Mouse (Mus musculus) brain, embryonic 14.5 days (tissue): ENCODE measurements around the gene Crhbp.

ENCODE experiments used
- CTCF ChIP-seq: fragments of 200-500 bp; IDR thresholded peaks from 2 replicates; pipeline ENCODE4 v1.5.1; 2012; ENCODE audit warnings: inconsistent platforms, mild to moderate bottlenecking, moderate library complexity, borderline replicate concordance; ENCODE audit not compliant: insufficient read depth, insufficient read length; ENCODE audit errors: extremely low read depth
- POLR2A ChIP-seq: fragments of 200-500 bp; IDR thresholded peaks from 2 replicates; pipeline ENCODE4 v1.6.1; 2012; ENCODE audit warnings: mild to moderate bottlenecking, inconsistent platforms, borderline replicate concordance; ENCODE audit not compliant: poor library complexity, insufficient read depth, insufficient read length, severe bottlenecking; ENCODE audit errors: extremely low read depth

- TF ChIP-seq CTCF (no peak), POLR2A (no peak)
Observed at GRCm38 (mm10) chr13:95419204-95419749, 25.4 kb downstream of the Crhbp start.
